Mouse (Mus musculus) splenic B cell, adult 2 months (primary cell): ENCODE measurements around the gene Slc35f1.
"Not testable (repeated sequence)": the region's sequence is repeated elsewhere in the genome, so short reads cannot be mapped to it uniquely, and the experiment has no call there.

ENCODE experiments used
- DNase-seq: peaks from one replicate; pipeline ENCODE4 v3.0.0-alpha.2; 2011; ENCODE audit warnings: low read depth, low spot score
- H3K27me3 ChIP-seq: 2 replicates; pipeline ENCODE4 v1.6.1; 2012; ENCODE audit warnings: mild to moderate bottlenecking, low read length, moderate library complexity, mixed read lengths; ENCODE audit not compliant: control insufficient read depth, poor library complexity, insufficient read depth, severe bottlenecking
- H3K36me3 ChIP-seq: 2 replicates; pipeline ENCODE4 v1.6.1; 2012; ENCODE audit warnings: mild to moderate bottlenecking, low read length, moderate library complexity, mixed read lengths; ENCODE audit not compliant: control insufficient read depth, poor library complexity, insufficient read depth, severe bottlenecking

Gene Slc35f1

DNA sequence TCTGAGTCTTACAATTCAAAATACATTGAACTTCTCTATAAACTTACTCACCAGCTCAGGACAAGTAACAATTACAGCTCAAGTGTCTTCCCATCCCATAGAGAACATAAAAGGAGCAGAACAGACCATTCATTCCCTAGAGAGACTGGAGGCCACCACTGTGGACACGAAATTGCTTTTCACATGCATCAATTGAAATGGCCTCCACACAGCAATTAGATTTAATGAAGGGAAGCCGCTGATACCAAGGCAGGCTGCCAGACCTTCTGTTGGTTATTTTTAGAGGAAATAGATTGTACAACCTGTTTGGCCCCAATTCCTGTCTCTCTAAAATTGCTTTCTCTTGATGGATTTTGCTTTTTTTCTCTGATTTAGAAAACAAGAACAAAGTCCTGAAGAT, 150.5 kb downstream of the Slc35f1 start:
- DNase-seq: no peak
- no peaks in the 10 kb centered on the region for H3K27me3 ChIP-seq
- H3K36me3 ChIP-seq: no peaks in the 10 kb centered on the region

GRCm38 (mm10) chr10:52851994-52852393, 161.7 kb downstream of the Slc35f1 start:
- DNase-seq: no peak
- H3K27me3 ChIP-seq: no peaks in the 10 kb centered on the region
- no peaks in the 10 kb centered on the region for H3K36me3 ChIP-seq

DNA sequence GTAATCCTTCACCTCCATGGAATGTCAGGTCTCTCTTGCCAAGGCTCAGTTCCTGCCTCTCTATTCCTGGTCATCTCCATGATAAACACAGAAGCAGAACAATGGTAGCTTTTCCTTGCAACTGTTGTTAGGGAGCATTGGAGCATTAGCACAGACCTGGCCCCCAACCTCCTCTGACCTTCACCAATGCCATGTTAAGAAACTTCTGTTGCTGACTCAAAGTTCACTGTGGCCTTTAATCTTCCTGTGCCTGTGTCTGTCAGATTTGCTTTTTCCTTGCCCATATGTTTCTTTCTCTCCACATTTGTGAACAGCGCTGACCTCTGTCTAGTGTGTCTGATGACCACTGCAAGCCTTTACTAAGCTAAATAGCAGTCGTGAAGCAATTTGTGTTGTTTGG, 170.5 kb downstream of the Slc35f1 start:
- Histone ChIP-seq H3K36me3 (no peaks in the 10 kb centered on the region), H3K27me3 (no peaks in the 10 kb centered on the region)
- no peak for DNase-seq

GRCm38 (mm10) chr10:52864936-52865335, 174.6 kb downstream of the Slc35f1 start:
- DNase-seq: no peak
- Histone ChIP-seq H3K36me3 (no peaks in the 10 kb centered on the region), H3K27me3 (no peaks in the 10 kb centered on the region)

- DNase-seq: no peak
- Histone ChIP-seq H3K27me3 (no peaks in the 10 kb centered on the region), H3K36me3 (no peaks in the 10 kb centered on the region)
Measured at GRCm38 (mm10) chr10:52871110-52871509, 180.8 kb downstream of the Slc35f1 start.

DNA sequence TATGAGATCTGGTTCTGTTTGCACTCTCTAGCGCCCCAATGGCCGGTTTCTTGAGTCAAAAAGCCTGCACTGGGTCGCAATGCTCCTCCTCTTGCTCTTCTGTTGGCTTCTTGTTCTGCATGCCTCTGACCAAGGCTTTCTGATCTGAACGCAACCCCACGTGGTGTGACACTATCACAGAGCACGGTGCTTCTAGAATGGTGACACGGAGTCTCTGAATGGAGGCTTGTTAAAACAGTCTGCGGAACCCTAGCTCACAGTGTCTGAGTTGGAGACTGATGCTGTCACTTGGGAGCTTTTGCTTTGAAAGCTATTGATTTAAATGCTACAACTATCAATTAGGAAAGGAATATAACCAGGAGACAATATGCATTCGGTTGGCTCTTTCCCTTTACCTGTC, 183.8 kb downstream of the Slc35f1 start:
- Histone ChIP-seq H3K27me3 (no peaks in the 10 kb centered on the region), H3K36me3 (no peaks in the 10 kb centered on the region)
- DNase-seq: no peak

DNA sequence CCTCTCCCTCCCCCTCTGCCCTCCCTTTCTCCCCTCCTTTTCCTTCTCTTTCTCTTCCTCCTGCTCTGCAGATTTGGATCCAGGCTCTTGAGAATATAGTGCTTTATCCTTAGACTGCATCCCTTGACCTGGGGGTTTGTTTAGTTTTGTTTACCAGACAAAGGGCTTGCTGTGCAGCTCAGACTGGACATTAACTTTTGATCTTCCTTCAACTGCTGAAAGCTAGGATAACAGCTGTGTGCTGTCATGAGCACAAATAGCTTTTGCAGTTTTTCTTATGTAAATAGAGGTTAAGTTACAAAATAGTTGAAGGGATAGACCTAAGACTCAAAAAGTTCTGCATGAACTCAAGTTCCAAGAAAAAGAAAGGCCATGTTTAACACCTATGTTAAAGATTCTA, 184.4 kb downstream of the Slc35f1 start:
- DNase-seq: no peak
- Histone ChIP-seq H3K36me3 (no peaks in the 10 kb centered on the region), H3K27me3 (no peaks in the 10 kb centered on the region)

- Histone ChIP-seq H3K36me3 (no peaks in the 10 kb centered on the region), H3K27me3 (no peaks in the 10 kb centered on the region)
- DNase-seq: no peak
Measured at GRCm38 (mm10) chr10:52877263-52878021, 187.1 kb downstream of the Slc35f1 start.

GRCm38 (mm10) chr10:52878093-52878801, 187.9 kb downstream of the Slc35f1 start:
- DNase-seq: no peak
- Histone ChIP-seq H3K27me3 (no peaks in the 10 kb centered on the region), H3K36me3 (no peaks in the 10 kb centered on the region)

DNA sequence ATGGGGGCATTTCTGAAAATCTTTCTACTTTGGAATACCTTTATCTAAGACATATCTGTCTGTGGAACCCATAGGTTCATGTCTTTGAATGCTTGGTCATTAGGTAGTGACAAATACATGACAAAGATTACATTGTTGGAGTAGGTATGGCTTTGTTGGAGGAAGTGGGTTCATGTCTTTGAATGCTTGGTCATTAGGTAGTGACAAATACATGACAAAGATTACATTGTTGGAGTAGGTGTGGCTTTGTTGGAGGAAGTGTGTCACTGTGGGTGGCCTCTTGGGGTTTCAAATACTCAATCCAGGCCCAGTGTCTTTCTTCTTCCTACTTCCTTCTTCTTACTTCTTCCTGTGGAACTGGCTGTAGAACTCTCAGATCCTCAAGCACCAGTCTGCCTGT, 206.4 kb downstream of the Slc35f1 start:
- H3K36me3 ChIP-seq, H3K27me3 ChIP-seq, DNase-seq: not testable (repeated sequence)

GRCm38 (mm10) chr10:52904914-52905313, 214.6 kb downstream of the Slc35f1 start:
- no peak for DNase-seq
- Histone ChIP-seq H3K27me3 (no peaks in the 10 kb centered on the region), H3K36me3 (no peaks in the 10 kb centered on the region)

DNA sequence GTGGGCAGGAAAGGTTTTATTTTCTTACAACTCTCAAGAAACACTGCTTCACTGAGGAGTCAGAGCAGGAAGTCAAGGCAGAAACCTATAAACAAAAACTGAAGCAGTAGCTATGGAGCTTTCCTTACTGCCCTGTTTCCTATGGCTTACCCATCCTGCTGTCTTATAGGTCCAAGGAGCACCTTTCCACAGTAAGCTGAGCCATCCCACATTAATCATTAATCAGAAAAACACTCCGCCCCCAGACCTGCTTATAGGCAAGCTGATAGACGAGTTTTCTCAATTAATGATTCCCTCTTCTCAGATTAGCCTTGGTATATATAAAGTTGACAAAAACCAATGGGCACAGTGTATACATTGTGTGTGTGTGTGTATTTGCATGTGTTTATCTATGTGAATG, 221.4 kb downstream of the Slc35f1 start:
- DNase-seq: no peak
- no peaks in the 10 kb centered on the region for H3K27me3 ChIP-seq
- H3K36me3 ChIP-seq: no peaks in the 10 kb centered on the region

GRCm38 (mm10) chr10:52918715-52919114, 228.4 kb downstream of the Slc35f1 start:
- H3K27me3 ChIP-seq: no peaks in the 10 kb centered on the region
- H3K36me3 ChIP-seq: no peaks in the 10 kb centered on the region
- DNase-seq: no peak

DNA sequence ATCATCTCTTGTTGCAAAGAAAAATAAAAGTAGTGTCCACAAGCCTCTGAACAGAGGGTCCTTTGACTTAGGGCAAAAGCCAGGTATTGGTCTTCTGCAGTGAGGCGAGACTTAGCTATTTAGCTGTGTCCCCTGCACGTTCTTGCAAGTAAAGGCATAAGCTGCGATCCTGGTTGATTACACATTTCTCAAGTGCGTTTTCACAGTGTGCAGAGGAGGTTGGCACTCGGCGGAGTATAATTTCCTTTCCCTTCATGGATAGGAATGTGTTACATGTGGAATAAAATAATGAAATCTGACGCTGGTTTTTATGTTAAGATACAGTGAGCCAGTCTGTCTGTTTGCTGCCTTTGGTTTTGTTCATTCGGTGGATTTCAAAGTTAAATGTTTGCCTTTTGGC, 232.8 kb downstream of the Slc35f1 start:
- no peak for DNase-seq
- no peaks in the 10 kb centered on the region for H3K27me3 ChIP-seq
- H3K36me3 ChIP-seq: no peaks in the 10 kb centered on the region

DNA sequence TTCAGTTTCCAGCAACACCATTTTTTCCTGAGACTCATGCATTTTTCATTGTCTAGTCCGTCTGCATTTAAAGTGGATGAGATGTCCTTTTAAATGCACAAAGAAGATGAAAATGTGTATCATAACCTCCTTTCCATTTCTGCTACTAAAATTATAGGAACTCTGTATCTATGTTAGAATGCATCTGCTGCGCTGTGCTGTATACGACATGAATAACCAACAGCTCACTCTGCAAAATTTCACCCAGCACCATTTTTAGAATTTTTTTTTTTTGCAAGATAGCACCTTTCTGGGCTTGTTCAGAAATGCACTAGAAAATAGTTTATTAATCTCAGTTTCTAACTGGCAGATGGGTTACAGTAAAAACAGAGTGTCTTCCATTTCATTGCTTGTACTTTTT, 236.0 kb downstream of the Slc35f1 start:
- DNase-seq: no peak
- no peaks in the 10 kb centered on the region for H3K27me3 ChIP-seq
- no peaks in the 10 kb centered on the region for H3K36me3 ChIP-seq
